Mouse (Mus musculus) mature B cell (primary cell): ENCODE measurements around the gene Bcat1.

Experiments used
- in situ Hi-C: fragments of 300-500 bp; cut with MboI; formaldehyde crosslinking; loops from 2 replicates; pipeline ENCODE4 v1.14.3; 2019

Gene Bcat1

DNA sequence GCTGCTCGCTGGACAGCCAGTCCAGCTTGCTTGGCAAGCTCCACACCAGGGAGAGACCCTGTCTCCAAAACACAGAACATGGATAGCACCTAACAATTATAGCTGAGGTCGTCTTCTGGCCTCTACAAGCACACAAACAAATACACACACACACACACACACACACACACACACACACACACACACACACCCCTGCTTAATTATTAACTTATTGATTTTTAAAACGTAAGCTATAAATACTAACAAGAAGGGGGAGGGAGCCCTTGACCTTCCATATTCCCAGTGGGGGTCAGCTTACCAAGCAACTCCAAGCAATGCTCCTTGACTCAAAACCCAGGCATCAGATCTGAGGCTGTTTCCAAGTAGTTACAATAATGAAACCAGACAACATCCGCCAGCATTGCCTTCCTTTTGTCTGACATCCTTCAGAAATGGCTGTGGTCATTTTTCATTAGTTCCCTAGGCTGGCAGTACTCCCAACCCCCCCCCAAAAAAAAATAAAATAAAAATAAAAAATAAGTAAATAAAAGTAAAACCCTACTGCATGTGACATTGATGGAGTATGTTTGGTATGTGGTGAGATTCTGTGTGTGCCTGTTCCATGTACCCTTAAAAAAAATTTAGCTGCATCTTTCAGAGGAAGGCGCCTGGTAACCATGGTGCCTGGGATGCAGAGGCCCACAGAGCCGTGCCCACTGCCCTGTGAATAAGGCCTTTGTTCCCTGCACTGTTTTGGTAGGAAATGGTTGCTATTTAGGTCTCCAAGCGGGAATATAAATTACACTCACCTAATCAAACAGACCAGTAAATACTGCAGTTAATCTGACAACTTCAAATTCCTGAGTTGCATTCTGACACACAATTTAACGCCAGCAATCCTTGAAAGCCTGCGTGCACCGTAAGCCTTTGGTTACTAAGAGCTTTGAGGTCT, 131.3 kb downstream of the Bcat1 start:
- in situ Hi-C loops: no loop called here
